Mouse (Mus musculus) stomach, postnatal 0 days (tissue): ENCODE results near the gene Jak2. TPM values are rescaled to one million over a fixed set of nuclear protein-coding genes. Genes with fewer than 3 reads are reported as not detected.
A peak's percentile ranks its signal among the peaks of the same experiment; 100 is the strongest.

ENCODE experiments used
- ATAC-seq: fragments of 200-750 bp; cut with Nextera tagmentation; 2 replicates; pipeline ENCODE4 v1.8.0; 2017; ENCODE audit not compliant: low FRiP score, low TSS enrichment
- DNase-seq: peaks from one replicate; pipeline ENCODE4 v3.0.0-alpha.2; 2016; ENCODE audit warnings: low spot score
- H3K27ac ChIP-seq: fragments of 300-500 bp; sonication (generic); replicated peaks from 2 replicates; pipeline ENCODE4 v1.5.1; 2014; ENCODE audit warnings: mild to moderate bottlenecking, control low read depth
- H3K27me3 ChIP-seq: fragments of 300-500 bp; sonication (generic); 2 replicates; pipeline ENCODE4 v1.6.1; 2014; ENCODE audit warnings: low read length; ENCODE audit not compliant: control insufficient read depth, insufficient read depth
- H3K36me3 ChIP-seq: fragments of 300-500 bp; sonication (generic); 2 replicates; pipeline ENCODE4 v1.6.1; 2014; ENCODE audit warnings: low read length, mixed read lengths; ENCODE audit not compliant: control insufficient read depth, insufficient read depth
- H3K4me1 ChIP-seq: fragments of 300-500 bp; sonication (generic); replicated peaks from 2 replicates; pipeline ENCODE4 v1.6.1; 2014; ENCODE audit warnings: antibody characterized with exemption; ENCODE audit not compliant: control insufficient read depth, insufficient read depth
- H3K4me2 ChIP-seq: fragments of 300-500 bp; sonication (generic); replicated peaks from 2 replicates; pipeline ENCODE4 v1.6.1; 2014; ENCODE audit warnings: low read depth, mild to moderate bottlenecking, control low read depth, moderate library complexity
- H3K4me3 ChIP-seq: fragments of 300-500 bp; sonication (generic); 2 replicates; pipeline ENCODE4 v1.5.1; 2014; ENCODE audit warnings: low read depth, low read length, control low read depth
- H3K9ac ChIP-seq: fragments of 300-500 bp; sonication (generic); 2 replicates; pipeline ENCODE4 v1.6.1; 2014; ENCODE audit warnings: mild to moderate bottlenecking, low read length, control low read depth, mixed read lengths
- H3K9me3 ChIP-seq: fragments of 300-500 bp; sonication (generic); 2 replicates; pipeline ENCODE4 v1.6.1; 2016; ENCODE audit warnings: low read length; ENCODE audit not compliant: control insufficient read depth
- CTCF ChIP-seq: IDR thresholded peaks from 2 replicates; pipeline ENCODE4 v1.5.1; 2016; ENCODE audit warnings: antibody characterized with exemption, low read depth, mild to moderate bottlenecking, moderate library complexity
- EP300 ChIP-seq: optimal IDR thresholded peaks from 2 replicates; pipeline ENCODE3; 2016; ENCODE audit warnings: antibody characterized with exemption
- WGBS: fragments of 180-500 bp; shearing (Covaris S2); extraction: QIAGEN DNeasy Blood & Tissue Kit; methylation state at CpG from one replicate; pipeline ENCODE4 v1.1.7; 2014; 5-methylcytosine and 5-hydroxymethylcytosine counted together
- polyA plus RNA-seq: library from polyadenylated mRNA; unstranded; fragments of >200 nt; fragmentation: Nextera tagmentation; extraction: Ambion mirVana; gene quantifications from 2 replicates; pipeline ENCODE4 v1.2.1, GENCODE M21; 2015

The Jak2 gene
- polyA plus RNA-seq, 1 experiment from 2014 or later: 6.8 TPM

- Histone ChIP-seq H3K27me3 (no peaks in the 10 kb centered on the region), H3K9me3 (no peaks in the 10 kb centered on the region), H3K4me3 (no peak overlapping the region), H3K4me2 (no peak overlapping the region), H3K27ac (no peak overlapping the region), H3K9ac (no peak overlapping the region), H3K36me3 (peaks cover 15% of the 10 kb centered on the region), H3K4me1 (no peaks in the 10 kb centered on the region)
- no peak for DNase-seq
- TF ChIP-seq EP300 (no peak), CTCF (no peak)
- ATAC-seq: 0 out of 2 replicates have a peak, but pooled peaks have one; percentile 32
- WGBS: 79% methylated on average over 13 of the region's 13 CpGs
Observed at GRCm38 (mm10) chr19:29300919-29301318, 49.3 kb downstream of the Jak2 start.

- 85% methylated on average over 2 of the region's 2 CpGs for WGBS
- DNase-seq (no peak), ATAC-seq (no peak)
- no peak overlapping the region for H3K4me3 ChIP-seq
- TF ChIP-seq CTCF (no peak), EP300 (no peak)
- H3K27ac ChIP-seq: no peak overlapping the region
- no peaks in the 10 kb centered on the region for H3K4me1 ChIP-seq
- peaks cover 14% of the 10 kb centered on the region for H3K36me3 ChIP-seq
- no peaks in the 10 kb centered on the region for H3K27me3 ChIP-seq
- H3K9me3 ChIP-seq: no peaks in the 10 kb centered on the region
- no peak overlapping the region for H3K9ac ChIP-seq
- H3K4me2 ChIP-seq: no peak overlapping the region
Observed at GRCm38 (mm10) chr19:29302119-29302518, 50.5 kb downstream of the Jak2 start.

- no peak overlapping the region for H3K27ac ChIP-seq
- H3K27me3 ChIP-seq: no peaks in the 10 kb centered on the region
- no peak for TF ChIP-seq EP300
- TF ChIP-seq CTCF: peak; percentile 45
- H3K9ac ChIP-seq: no peak overlapping the region
- H3K4me3 ChIP-seq: no peak overlapping the region
- peaks cover 15% of the 10 kb centered on the region for H3K36me3 ChIP-seq
- ATAC-seq (no peak), DNase-seq (no peak)
- no peaks in the 10 kb centered on the region for H3K9me3 ChIP-seq
- no peak overlapping the region for H3K4me2 ChIP-seq
- no peaks in the 10 kb centered on the region for H3K4me1 ChIP-seq
Observed at GRCm38 (mm10) chr19:29308832-29309231, 57.2 kb downstream of the Jak2 start.

- no peaks in the 10 kb centered on the region for H3K9me3 ChIP-seq
- DNase-seq (no peak), ATAC-seq (no peak)
- peaks cover 10% of the 10 kb centered on the region for H3K36me3 ChIP-seq
- no peak overlapping the region for H3K4me2 ChIP-seq
- H3K27me3 ChIP-seq: no peaks in the 10 kb centered on the region
- 91% methylated on average over 8 of the region's 8 CpGs for WGBS
- no peak overlapping the region for H3K4me3 ChIP-seq
- H3K4me1 ChIP-seq: no peaks in the 10 kb centered on the region
- H3K9ac ChIP-seq: no peak overlapping the region
- H3K27ac ChIP-seq: no peak overlapping the region
- TF ChIP-seq EP300 (no peak), CTCF (no peak)
Observed at GRCm38 (mm10) chr19:29311791-29312190, 60.2 kb downstream of the Jak2 start.

GRCm38 (mm10) chr19:29312661-29313060 is 61.0 kb downstream of the Jak2 start:
- no peak overlapping the region for H3K9ac ChIP-seq
- H3K27ac ChIP-seq: no peak overlapping the region
- no peaks in the 10 kb centered on the region for H3K9me3 ChIP-seq
- peaks cover 10% of the 10 kb centered on the region for H3K36me3 ChIP-seq
- DNase-seq (no peak), ATAC-seq (no peak)
- no peaks in the 10 kb centered on the region for H3K27me3 ChIP-seq
- no peak overlapping the region for H3K4me3 ChIP-seq
- H3K4me2 ChIP-seq: no peak overlapping the region
- TF ChIP-seq CTCF: no peak
- no peak for TF ChIP-seq EP300
- no peaks in the 10 kb centered on the region for H3K4me1 ChIP-seq
- 67% methylated on average over 7 of the region's 7 CpGs for WGBS

- H3K4me1 ChIP-seq: no peaks in the 10 kb centered on the region
- TF ChIP-seq CTCF (no peak), EP300 (no peak)
- WGBS: 52% methylated on average over 8 of the region's 8 CpGs
- no peak overlapping the region for H3K4me3 ChIP-seq
- H3K27me3 ChIP-seq: no peaks in the 10 kb centered on the region
- no peak for DNase-seq
- no peak overlapping the region for H3K4me2 ChIP-seq
- no peak overlapping the region for H3K9ac ChIP-seq
- H3K9me3 ChIP-seq: no peaks in the 10 kb centered on the region
- no peak for ATAC-seq
- no peaks in the 10 kb centered on the region for H3K36me3 ChIP-seq
- H3K27ac ChIP-seq: no peak overlapping the region
Observed at GRCm38 (mm10) chr19:29323416-29324049, 71.9 kb downstream of the Jak2 start.
